Mouse (Mus musculus): ENCODE results near the gene Scube1.

DNA sequence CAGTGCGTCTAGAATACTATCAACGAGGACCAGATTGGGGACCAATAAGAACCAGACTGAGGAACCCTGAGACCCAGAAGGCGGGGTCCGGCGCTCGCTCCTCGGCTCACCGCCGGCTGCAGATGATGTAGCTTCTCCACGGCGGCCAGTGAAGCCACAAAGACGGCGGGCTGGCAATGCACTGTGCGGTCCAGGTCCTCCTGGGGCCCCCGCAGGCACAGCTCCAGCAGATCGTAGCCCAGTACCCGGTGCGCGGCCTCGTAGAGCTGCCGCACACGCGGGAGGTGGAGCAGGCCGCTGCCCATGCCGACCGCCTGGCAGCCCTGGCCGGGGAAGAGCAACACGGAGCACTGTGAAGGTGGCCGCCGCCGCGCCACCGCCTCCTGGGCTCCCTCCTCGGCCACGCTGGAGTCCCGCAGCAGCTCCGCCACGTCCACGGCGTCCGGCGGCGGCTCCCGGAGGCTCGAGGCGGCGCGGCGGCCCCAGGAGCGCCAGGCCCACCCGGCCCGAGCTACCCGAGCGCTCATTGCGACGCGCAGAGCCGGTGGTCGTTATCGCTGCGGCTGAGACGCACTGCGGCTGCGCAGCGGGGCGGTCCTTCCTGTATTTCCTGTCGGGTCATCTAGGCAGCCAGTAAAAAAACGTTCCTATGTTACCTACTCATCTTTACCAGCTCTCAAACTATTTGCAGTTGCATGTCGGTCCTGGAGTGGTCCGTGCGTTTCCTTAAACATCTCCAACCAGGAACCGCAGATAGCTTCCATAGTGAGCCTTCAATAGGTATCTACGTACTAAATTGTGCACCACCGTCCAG lies 169.5 kb downstream of the Scube1 start:
- no peak for TF ChIP-seq CTCF (IDR thresholded peaks at IDR 0.05; ENCODE audit: low read depth, low read length)
- TF ChIP-seq GATA1 (IDR thresholded peaks at IDR 0.05; ENCODE audit: borderline replicate concordance, low read length) = no peak
